Mouse (Mus musculus) lung, embryonic 14.5 days (tissue): Measurements from ENCODE around the gene Triml2. TPM values are rescaled to one million over a fixed set of nuclear protein-coding genes. Genes with fewer than 3 reads are reported as not detected.

ENCODE experiments used
- ATAC-seq: fragments of 200-750 bp; cut with Nextera tagmentation; 2 replicates; pipeline ENCODE4 v1.8.0; 2017; ENCODE audit warnings: mild to moderate bottlenecking, moderate TSS enrichment, moderate library complexity; ENCODE audit not compliant: insufficient read depth
- DNase-seq: peaks from one replicate; pipeline ENCODE4 v3.0.0-alpha.2; 2015
- H3K27ac ChIP-seq: fragments of 300-500 bp; sonication (generic); 2 replicates; pipeline ENCODE4 v1.5.1; 2014; ENCODE audit warnings: low read depth, mild to moderate bottlenecking, moderate library complexity
- H3K27me3 ChIP-seq: fragments of 300-500 bp; sonication (generic); 2 replicates; pipeline ENCODE4 v1.6.1; 2014; ENCODE audit warnings: low read length, control low read depth; ENCODE audit not compliant: insufficient read depth
- H3K36me3 ChIP-seq: fragments of 300-500 bp; sonication (generic); 2 replicates; pipeline ENCODE4 v1.6.1; 2014; ENCODE audit warnings: control low read depth; ENCODE audit not compliant: insufficient read depth
- H3K4me1 ChIP-seq: fragments of 300-500 bp; sonication (generic); 2 replicates; pipeline ENCODE4 v1.6.1; 2014; ENCODE audit warnings: antibody characterized with exemption, control low read depth; ENCODE audit not compliant: insufficient read depth
- H3K4me2 ChIP-seq: fragments of 300-500 bp; sonication (generic); 2 replicates; pipeline ENCODE4 v1.6.1; 2014; ENCODE audit warnings: mild to moderate bottlenecking
- H3K4me3 ChIP-seq: fragments of 300-500 bp; sonication (generic); 2 replicates; pipeline ENCODE4 v1.5.1; 2014; ENCODE audit warnings: low read depth, low read length
- H3K9ac ChIP-seq: fragments of 300-500 bp; sonication (generic); 2 replicates; pipeline ENCODE4 v1.6.1; 2014
- H3K9me3 ChIP-seq: fragments of 300-500 bp; sonication (generic); 2 replicates; pipeline ENCODE4 v1.6.1; 2016; ENCODE audit warnings: low read depth, low read length, control low read depth
- CTCF ChIP-seq: IDR thresholded peaks from 2 replicates; pipeline ENCODE4 v1.5.1; 2016; ENCODE audit warnings: antibody characterized with exemption, low read depth
- WGBS: fragments of 180-500 bp; shearing (Covaris S2); extraction: QIAGEN DNeasy Blood & Tissue Kit; methylation state at CpG from one replicate; pipeline ENCODE4 v1.1.7; 2014; 5-methylcytosine and 5-hydroxymethylcytosine counted together
- polyA plus RNA-seq: library from polyadenylated mRNA; unstranded; fragments of >200 nt; fragmentation: Nextera tagmentation; extraction: Ambion mirVana; gene quantifications from 2 replicates; pipeline ENCODE4 v1.2.1, GENCODE M21; 2014

Triml2 gene
- polyA plus RNA-seq: not detected in 2 replicates

- TF ChIP-seq CTCF: no peak
- no peaks in the 10 kb centered on the region for H3K4me1 ChIP-seq
- no peaks in the 10 kb centered on the region for H3K27me3 ChIP-seq
- H3K4me2 ChIP-seq: no peak within 1 kb of the TSS
- H3K9ac ChIP-seq: no peak within 1 kb of the TSS
- H3K9me3 ChIP-seq: no peaks in the 10 kb centered on the region
- no peak for ATAC-seq
- WGBS: 94% methylated on average over 13 of the region's 13 CpGs
- no peak within 1 kb of the TSS for H3K4me3 ChIP-seq
- no peak within 1 kb of the TSS for H3K27ac ChIP-seq
- H3K36me3 ChIP-seq: no peaks in the 10 kb centered on the region
- DNase-seq: no peak
Measured at GRCm38 (mm10) chr8:43180054-43180690, at the start of gene Triml2. Triml2 (plus strand) TSS chr8:43180541.

GRCm38 (mm10) chr8:43141386-43141785, 39.0 kb upstream of the Triml2 start, which contains the start of gene Triml1:
Triml1 (minus strand) TSS chr8:43141486.
- no peak within 1 kb of the TSS for H3K4me2 ChIP-seq
- no peaks in the 10 kb centered on the region for H3K36me3 ChIP-seq
- no peak within 1 kb of the TSS for H3K27ac ChIP-seq
- H3K9me3 ChIP-seq: no peaks in the 10 kb centered on the region
- ATAC-seq: no peak
- DNase-seq: no peak
- H3K9ac ChIP-seq: no peak within 1 kb of the TSS
- no peaks in the 10 kb centered on the region for H3K27me3 ChIP-seq
- no peak for TF ChIP-seq CTCF
- H3K4me1 ChIP-seq: no peaks in the 10 kb centered on the region
- no peak within 1 kb of the TSS for H3K4me3 ChIP-seq
- 77% methylated on average over 2 of the region's 2 CpGs for WGBS

- no peaks in the 10 kb centered on the region for H3K27me3 ChIP-seq
- no peaks in the 10 kb centered on the region for H3K4me1 ChIP-seq
- no peak for TF ChIP-seq CTCF
- ATAC-seq: no peak
- no peak overlapping the region for H3K9ac ChIP-seq
- H3K36me3 ChIP-seq: no peaks in the 10 kb centered on the region
- H3K4me2 ChIP-seq: no peak overlapping the region
- WGBS: 93% methylated on average over 9 of the region's 9 CpGs
- no peak overlapping the region for H3K4me3 ChIP-seq
- H3K9me3 ChIP-seq: no peaks in the 10 kb centered on the region
- no peak overlapping the region for H3K27ac ChIP-seq
- no peak for DNase-seq
Measured at GRCm38 (mm10) chr8:43149307-43149706, 31.0 kb upstream of the Triml2 start.

- no peak for TF ChIP-seq CTCF
- H3K4me2 ChIP-seq: no peak overlapping the region
- no peak overlapping the region for H3K27ac ChIP-seq
- no peak overlapping the region for H3K9ac ChIP-seq
- no peaks in the 10 kb centered on the region for H3K36me3 ChIP-seq
- ATAC-seq: no peak
- no peaks in the 10 kb centered on the region for H3K9me3 ChIP-seq
- WGBS: 74% methylated on average over 11 of the region's 11 CpGs
- H3K4me3 ChIP-seq: no peak overlapping the region
- DNase-seq: no peak
- no peaks in the 10 kb centered on the region for H3K4me1 ChIP-seq
- H3K27me3 ChIP-seq: no peaks in the 10 kb centered on the region
Measured at GRCm38 (mm10) chr8:43163255-43163654, 17.1 kb upstream of the Triml2 start.

- Histone ChIP-seq H3K27me3 (no peaks in the 10 kb centered on the region), H3K4me2 (no peak overlapping the region), H3K36me3 (no peaks in the 10 kb centered on the region), H3K4me3 (no peak overlapping the region), H3K4me1 (no peaks in the 10 kb centered on the region), H3K9ac (no peak overlapping the region), H3K27ac (no peak overlapping the region), H3K9me3 (no peaks in the 10 kb centered on the region)
- no peak for ATAC-seq
- no peak for TF ChIP-seq CTCF
- WGBS: 61% methylated on average over 3 of the region's 3 CpGs
- no peak for DNase-seq
Measured at GRCm38 (mm10) chr8:43164453-43164852, 15.9 kb upstream of the Triml2 start.

GRCm38 (mm10) chr8:43168083-43168482, 12.3 kb upstream of the Triml2 start:
- Histone ChIP-seq H3K27me3 (no peaks in the 10 kb centered on the region), H3K9me3 (no peaks in the 10 kb centered on the region), H3K9ac (no peak overlapping the region), H3K4me3 (no peak overlapping the region), H3K36me3 (no peaks in the 10 kb centered on the region), H3K4me1 (no peaks in the 10 kb centered on the region), H3K4me2 (no peak overlapping the region), H3K27ac (no peak overlapping the region)
- ATAC-seq (no peak), DNase-seq (no peak)
- no peak for TF ChIP-seq CTCF
- WGBS: 90% methylated on average over 4 of the region's 4 CpGs

GRCm38 (mm10) chr8:43169249-43169755, 11.0 kb upstream of the Triml2 start:
- no peaks in the 10 kb centered on the region for H3K4me1 ChIP-seq

More at GRCm38 (mm10) chr8:43169249-43169755, 11.0 kb upstream of the Triml2 start:
- H3K4me3 ChIP-seq: no peak overlapping the region
- ATAC-seq (no peak), DNase-seq (no peak)
- H3K27me3 ChIP-seq: no peaks in the 10 kb centered on the region
- WGBS: 74% methylated on average over 6 of the region's 6 CpGs
- H3K4me2 ChIP-seq: no peak overlapping the region
- TF ChIP-seq CTCF: no peak
- no peak overlapping the region for H3K27ac ChIP-seq
- H3K36me3 ChIP-seq: no peaks in the 10 kb centered on the region
- H3K9me3 ChIP-seq: no peaks in the 10 kb centered on the region
- no peak overlapping the region for H3K9ac ChIP-seq
